8 mouse cellular contexts compared by ENCODE assay signal in genomic region chr17:15499656-15500394, GRCm38 (mm10). TPM values are rescaled to one million over a fixed set of nuclear protein-coding genes. Genes with fewer than 3 reads are reported as not detected.
DNase-seq lines count a peak whose midpoint lies in the region; ATAC-seq and TF ChIP-seq lines count a peak whose summit lies in the region.

Gene Psmb1, minus strand, starts transcription at chr17:15499751.
Gene Tbp, plus strand, starts transcription at chr17:15499888.

- peak; percentile 99 for DNase-seq in 3T3-L1 (ENCODE audit: low read depth, low spot score)
- peak; percentile 84 to 93 for DNase-seq in adrenal gland, postnatal 4 days (ENCODE audit: low spot score in 2 of 2)
- DNase-seq in embryonic facial prominence, embryonic 14.5 days (ENCODE audit: low spot score), result peak; percentile 99
- DNase-seq in heart, adult 2 months, result peak; percentile 96 to 97
- DNase-seq in kidney, adult 8-10 months, result peak; percentile 98 to 99
- DNase-seq in spleen, postnatal 10 days (ENCODE audit: low spot score in 2 of 2), result peak; percentile 90 to 98

- TF ChIP-seq CTCF in heart, adult 2 months (IDR thresholded peaks at IDR 0.05), result no peak

- intact Hi-C loops in heart, adult 2 months (cut with DNase I), result loop anchor here (2.0 kb wide), 1 partner anchor 207 kb away; no protein-coding TSS in a partner anchor

- peak; percentile 84 for TF ChIP-seq POLR2A in heart, adult 2 months (IDR thresholded peaks at IDR 0.05; ENCODE audit: insufficient read depth, low read depth, low read length)

- peak; percentile 87 for TF ChIP-seq EP300 in heart, adult 2 months (IDR thresholded peaks at IDR 0.05; ENCODE audit: insufficient read depth, low read depth, low read length)

- H3K4me2 ChIP-seq in embryonic facial prominence, embryonic 14.5 days (ENCODE audit: low read depth, low read length), result peak within 1 kb of the TSS; percentile 92
- H3K4me2 ChIP-seq in limb, embryonic 13.5 days (replicated peaks), result peak within 1 kb of the TSS; percentile 82
- peak within 1 kb of the TSS; percentile 90 for H3K4me2 ChIP-seq in midbrain, embryonic 16.5 days (ENCODE audit: low read length)

- peaks cover 2% of the 10 kb centered on the region for H3K79me2 ChIP-seq in heart, adult 2 months (replicated peaks; ENCODE audit: control insufficient read depth, insufficient read depth, low read length)

- peak; percentile 95 for ATAC-seq in embryonic facial prominence, embryonic 14.5 days (ENCODE audit: low read depth)
- peak; percentile 91 for ATAC-seq in limb, embryonic 13.5 days (ENCODE audit: low FRiP score, low read depth)
- peak; percentile 92 for ATAC-seq in midbrain, embryonic 16.5 days

- H3K9me3 ChIP-seq in embryonic facial prominence, embryonic 14.5 days (ENCODE audit: control insufficient read depth, low read length), result no peaks in the 10 kb centered on the region
- H3K9me3 ChIP-seq in limb, embryonic 13.5 days, result no peaks in the 10 kb centered on the region
- H3K9me3 ChIP-seq in midbrain, embryonic 16.5 days (replicated peaks; ENCODE audit: control insufficient read depth, low read length, poor library complexity, severe bottlenecking), result no peaks in the 10 kb centered on the region

- H3K9ac ChIP-seq in embryonic facial prominence, embryonic 14.5 days (ENCODE audit: low read depth, low read length), result peak within 1 kb of the TSS; percentile 92
- peak within 1 kb of the TSS; percentile 64 for H3K9ac ChIP-seq in heart, adult 2 months (ENCODE audit: low read depth, low read length)
- peak within 1 kb of the TSS; percentile 94 for H3K9ac ChIP-seq in limb, embryonic 13.5 days
- H3K9ac ChIP-seq in midbrain, embryonic 16.5 days (ENCODE audit: low read depth, low read length), result peak within 1 kb of the TSS; percentile 85

- no peaks in the 10 kb centered on the region for H3K27me3 ChIP-seq in embryonic facial prominence, embryonic 14.5 days (replicated peaks; ENCODE audit: control insufficient read depth, insufficient read depth, low read length)
- H3K27me3 ChIP-seq in heart, adult 2 months (ENCODE audit: control insufficient read depth, insufficient read depth, low read length), result no peaks in the 10 kb centered on the region
- H3K27me3 ChIP-seq in limb, embryonic 13.5 days, result no peaks in the 10 kb centered on the region
- H3K27me3 ChIP-seq in midbrain, embryonic 16.5 days (ENCODE audit: control insufficient read depth, insufficient read depth, low read depth, low read length), result no peaks in the 10 kb centered on the region

- H3K4me1 ChIP-seq in embryonic facial prominence, embryonic 14.5 days (ENCODE audit: control insufficient read depth, insufficient read depth, low read length), result peaks cover 25% of the 10 kb centered on the region
- peaks cover 3% of the 10 kb centered on the region for H3K4me1 ChIP-seq in heart, adult 2 months (ENCODE audit: control insufficient read depth, insufficient read depth, low read length)
- peaks cover 35% of the 10 kb centered on the region for H3K4me1 ChIP-seq in limb, embryonic 13.5 days
- peaks cover 35% of the 10 kb centered on the region for H3K4me1 ChIP-seq in midbrain, embryonic 16.5 days (ENCODE audit: control insufficient read depth, insufficient read depth, low read length)

- under 1% methylated on average over 45 of the region's 63 CpGs for WGBS in embryonic facial prominence, embryonic 14.5 days
- WGBS in heart, adult 2 months, result under 1% methylated on average over 63 of the region's 63 CpGs
- under 1% methylated on average over 63 of the region's 63 CpGs for WGBS in limb, embryonic 13.5 days
- WGBS in midbrain, embryonic 16.5 days, result under 1% methylated on average over 63 of the region's 63 CpGs

- H3K4me3 ChIP-seq in embryonic facial prominence, embryonic 14.5 days (ENCODE audit: low read depth, low read length), result peak within 1 kb of the TSS; percentile 96
- H3K4me3 ChIP-seq in heart, adult 2 months, result peak within 1 kb of the TSS; percentile 67
- peak within 1 kb of the TSS; percentile 93 for H3K4me3 ChIP-seq in limb, embryonic 13.5 days
- peak within 1 kb of the TSS; percentile 97 for H3K4me3 ChIP-seq in midbrain, embryonic 16.5 days (ENCODE audit: low read depth, low read length)

- peaks cover 35% of the 10 kb centered on the region for H3K36me3 ChIP-seq in embryonic facial prominence, embryonic 14.5 days (ENCODE audit: control insufficient read depth, insufficient read depth, low read length)
- peaks cover 18% of the 10 kb centered on the region for H3K36me3 ChIP-seq in heart, adult 2 months (ENCODE audit: control insufficient read depth, insufficient read depth, low read length)
- H3K36me3 ChIP-seq in limb, embryonic 13.5 days, result peaks cover 29% of the 10 kb centered on the region
- peaks cover 8% of the 10 kb centered on the region for H3K36me3 ChIP-seq in midbrain, embryonic 16.5 days (ENCODE audit: control insufficient read depth, insufficient read depth, low read length)

- H3K27ac ChIP-seq in embryonic facial prominence, embryonic 14.5 days (replicated peaks; ENCODE audit: low read depth, low read length), result peak within 1 kb of the TSS; percentile 92
- H3K27ac ChIP-seq in heart, adult 2 months, result peak within 1 kb of the TSS; percentile 94
- H3K27ac ChIP-seq in limb, embryonic 13.5 days, result peak within 1 kb of the TSS; percentile 64
- H3K27ac ChIP-seq in midbrain, embryonic 16.5 days (ENCODE audit: low read length), result peak within 1 kb of the TSS; percentile 92

RNA-seq across cellular contexts. Expression of gene Psmb1, which starts in this region (rescaled TPM):
- 100 to 1,000 TPM; 174 to 182 TPM for total RNA-seq in adrenal gland, postnatal 4 days (2021)
- 257 and 267 TPM in 2 replicates for polyA plus RNA-seq in embryonic facial prominence, embryonic 14.5 days (2014; fragmentation: Nextera tagmentation; extraction: Ambion mirVana)
- total RNA-seq in heart, adult 2 months (2021), result 100 to 1,000 TPM; 109 to 125 TPM
- 93.1 and 161 TPM in 2 replicates for polyA plus RNA-seq in heart, adult 2 months (2012; rRNA removed)
- 252 and 265 TPM in 2 replicates for polyA plus RNA-seq in limb, embryonic 13.5 days (2015; fragmentation: Nextera tagmentation; extraction: Ambion mirVana)
- 224 and 230 TPM in 2 replicates for polyA plus RNA-seq in midbrain, embryonic 16.5 days (2015; fragmentation: Nextera tagmentation; extraction: Ambion mirVana)

RNA-seq across cellular contexts. Expression of gene Tbp, which starts in this region (rescaled TPM):
- total RNA-seq in adrenal gland, postnatal 4 days (2021), result 10 to 100 TPM; 44.1 to 45.5 TPM
- polyA plus RNA-seq in embryonic facial prominence, embryonic 14.5 days (2014; fragmentation: Nextera tagmentation; extraction: Ambion mirVana), result 46.6 and 49.3 TPM in 2 replicates
- 10 to 100 TPM in 1 of 2 experiments, 1 to 10 TPM in 1; 9.6 to 10.9 TPM for total RNA-seq in heart, adult 2 months (2021)
- polyA plus RNA-seq in heart, adult 2 months (2012; rRNA removed), result 20.4 and 29.5 TPM in 2 replicates
- polyA plus RNA-seq in limb, embryonic 13.5 days (2015; fragmentation: Nextera tagmentation; extraction: Ambion mirVana), result 50.8 and 52.9 TPM in 2 replicates
- polyA plus RNA-seq in midbrain, embryonic 16.5 days (2015; fragmentation: Nextera tagmentation; extraction: Ambion mirVana), result 59.5 and 63.2 TPM in 2 replicates

Comparison
In these comparisons a context has a peak if more than half of its experiments do, and no peak if none do; other contexts are left out.
1. Peak in every context shown above with its lines: DNase-seq, ATAC-seq, H3K4me3 ChIP-seq and H3K27ac ChIP-seq.